12 mouse cellular contexts compared by ENCODE assay signal in the genomic region with DNA sequence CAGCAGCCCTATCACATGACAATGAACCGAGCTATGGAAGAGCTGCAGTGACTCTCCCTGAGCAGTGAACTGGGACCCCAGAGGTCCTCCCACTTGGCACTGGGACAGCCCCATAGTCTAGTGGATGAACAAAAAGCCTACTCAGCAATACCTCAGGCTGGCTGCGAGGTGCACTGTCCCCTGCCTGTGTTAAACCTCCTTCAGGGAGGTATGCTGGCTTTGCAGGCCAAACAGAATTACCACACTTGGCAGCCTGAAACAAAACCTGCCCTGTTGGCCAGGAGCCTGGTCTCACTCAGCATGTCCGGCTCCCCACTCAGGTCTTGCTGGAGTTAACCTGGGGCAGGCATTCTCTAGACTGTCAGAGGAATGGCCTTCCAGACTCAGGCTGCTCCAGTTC.
DNase-seq lines count a peak whose midpoint lies in the region; ATAC-seq and TF ChIP-seq lines count a peak whose summit lies in the region.
"Had no signal": no experiment of that assay in that cellular context is flagged by ENCODE, and none has a peak within 500 bp of the region (broad histone marks: within the 10 kb centered on the region; RNA-seq: fewer than 3 reads in every experiment).

No protein-coding gene starts in this region.

- H3K36me3 ChIP-seq in stomach, embryonic 16.5 days (ENCODE audit: control insufficient read depth, insufficient read depth, low read length) = no peaks in the 10 kb centered on the region
- H3K36me3 ChIP-seq in stomach, postnatal 0 days (ENCODE audit: control insufficient read depth, insufficient read depth, low read length) = no peaks in the 10 kb centered on the region
- H3K36me3 ChIP-seq in kidney, postnatal 0 days (ENCODE audit: insufficient read depth, low read length) = no peaks in the 10 kb centered on the region
- H3K36me3 ChIP-seq: midbrain, embryonic 15.5 days had no signal

- no peak for TF ChIP-seq EP300 in stomach, postnatal 0 days (optimal IDR thresholded peaks at IDR 0.05)

- DNase-seq in stomach, postnatal 0 days (ENCODE audit: low spot score) = no peak
- DNase-seq in cerebellum, adult 9-11 months = peak; percentile 92
- DNase-seq in kidney, postnatal 0 days (ENCODE audit: low spot score) = no peak
- no peak for DNase-seq in layer of hippocampus, adult 9-11 months
- no peak for DNase-seq in left cerebral cortex, adult 9 months (ENCODE audit: low spot score in 2 of 2)
- DNase-seq in urinary bladder, postnatal 25 days (ENCODE audit: low spot score) = no peak
- DNase-seq: right cerebral cortex, postnatal 4 days had no signal

- no peak overlapping the region for H3K4me3 ChIP-seq in stomach, embryonic 16.5 days (replicated peaks; ENCODE audit: low read length)
- H3K4me3 ChIP-seq in stomach, postnatal 0 days (ENCODE audit: low read depth, low read length) = no peak overlapping the region
- H3K4me3 ChIP-seq in kidney, postnatal 0 days (replicated peaks; ENCODE audit: low read depth, low read length) = no peak overlapping the region
- H3K4me3 ChIP-seq: left cerebral cortex, adult 2 months; midbrain, embryonic 15.5 days had no signal

- no peaks in the 10 kb centered on the region for H3K27me3 ChIP-seq in stomach, embryonic 16.5 days (ENCODE audit: control insufficient read depth, insufficient read depth, low read length)
- H3K27me3 ChIP-seq in stomach, postnatal 0 days (ENCODE audit: control insufficient read depth, insufficient read depth, low read length) = no peaks in the 10 kb centered on the region
- H3K27me3 ChIP-seq in kidney, postnatal 0 days (ENCODE audit: insufficient read depth, low read length) = no peaks in the 10 kb centered on the region
- H3K27me3 ChIP-seq: midbrain, embryonic 15.5 days had no signal

- no peak overlapping the region for H3K27ac ChIP-seq in stomach, embryonic 16.5 days (ENCODE audit: low read length)
- no peak overlapping the region for H3K27ac ChIP-seq in stomach, postnatal 0 days (replicated peaks)
- no peak overlapping the region for H3K27ac ChIP-seq in kidney, postnatal 0 days
- H3K27ac ChIP-seq: hindbrain, embryonic 14.5 days; left cerebral cortex, adult 2 months; midbrain, embryonic 15.5 days had no signal

- H3K4me2 ChIP-seq in stomach, embryonic 16.5 days (ENCODE audit: low read depth, low read length) = no peak overlapping the region
- no peak overlapping the region for H3K4me2 ChIP-seq in stomach, postnatal 0 days (replicated peaks; ENCODE audit: low read depth)
- H3K4me2 ChIP-seq in kidney, postnatal 0 days (ENCODE audit: low read length) = no peak overlapping the region
- H3K4me2 ChIP-seq: heart, embryonic 11.5 days; hindbrain, embryonic 14.5 days; midbrain, embryonic 15.5 days had no signal

- no peak for TF ChIP-seq CTCF in stomach, postnatal 0 days (IDR thresholded peaks at IDR 0.05; ENCODE audit: low read depth)
- no peak for TF ChIP-seq CTCF in kidney, postnatal 0 days (IDR thresholded peaks at IDR 0.05; ENCODE audit: low read depth)

- peaks cover 4% of the 10 kb centered on the region; the same call in 1 of the 2 replicates for H3K9me3 ChIP-seq in stomach, embryonic 16.5 days (replicated peaks; ENCODE audit: control insufficient read depth, low read length)
- H3K9me3 ChIP-seq in stomach, postnatal 0 days (ENCODE audit: control insufficient read depth, low read length) = no peaks in the 10 kb centered on the region
- H3K9me3 ChIP-seq in kidney, postnatal 0 days (replicated peaks; ENCODE audit: low read length) = no peaks in the 10 kb centered on the region
- H3K9me3 ChIP-seq: midbrain, embryonic 15.5 days had no signal

- H3K4me1 ChIP-seq in stomach, embryonic 16.5 days (ENCODE audit: control insufficient read depth, insufficient read depth, low read length) = peaks cover 5% of the 10 kb centered on the region; the same call in 1 of the 2 replicates
- H3K4me1 ChIP-seq in stomach, postnatal 0 days (replicated peaks; ENCODE audit: control insufficient read depth, insufficient read depth) = no peaks in the 10 kb centered on the region
- H3K4me1 ChIP-seq in kidney, postnatal 0 days (replicated peaks; ENCODE audit: insufficient read depth, low read length) = no peaks in the 10 kb centered on the region; the same call in 1 of the 2 replicates
- H3K4me1 ChIP-seq: midbrain, embryonic 15.5 days had no signal

- WGBS in stomach, embryonic 16.5 days = 52% methylated on average over 3 of the region's 3 CpGs
- WGBS in stomach, postnatal 0 days = 50% methylated on average over 3 of the region's 3 CpGs
- WGBS in kidney, postnatal 0 days = 31% methylated on average over 3 of the region's 3 CpGs

- 0 out of 2 replicates have a peak, but pooled peaks have one; percentile 13 for ATAC-seq in stomach, embryonic 16.5 days (ENCODE audit: insufficient read depth, low FRiP score)
- no peak for ATAC-seq in stomach, postnatal 0 days (ENCODE audit: low FRiP score, low TSS enrichment)
- ATAC-seq in kidney, postnatal 0 days (replicated peaks; ENCODE audit: low FRiP score, low read depth) = peak; percentile 25; the same call in 1 of the 2 replicates
- ATAC-seq: midbrain, embryonic 15.5 days had no signal

- H3K9ac ChIP-seq in stomach, embryonic 16.5 days (ENCODE audit: low read length) = no peak overlapping the region; the same call in 1 of the 2 replicates
- H3K9ac ChIP-seq in stomach, postnatal 0 days (ENCODE audit: low read length) = no peak overlapping the region
- H3K9ac ChIP-seq in kidney, postnatal 0 days (ENCODE audit: low read depth, low read length) = no peak overlapping the region
- H3K9ac ChIP-seq: hindbrain, embryonic 14.5 days; midbrain, embryonic 15.5 days had no signal
